Mouse (Mus musculus) intestine, embryonic 16.5 days (tissue): ENCODE data around the gene Fn1. TPM values are rescaled to one million over a fixed set of nuclear protein-coding genes. Genes with fewer than 3 reads are reported as not detected.

ENCODE experiments used
- ATAC-seq: fragments of 200-750 bp; cut with Nextera tagmentation; 2 replicates; pipeline ENCODE4 v1.8.0; 2017; ENCODE audit warnings: moderate TSS enrichment, moderate library complexity
- H3K27ac ChIP-seq: fragments of 300-500 bp; sonication (generic); 2 replicates; pipeline ENCODE4 v1.5.1; 2014; ENCODE audit warnings: mild to moderate bottlenecking, low read length
- H3K27me3 ChIP-seq: fragments of 300-500 bp; sonication (generic); replicated peaks from 2 replicates; pipeline ENCODE4 v1.6.1; 2014; ENCODE audit warnings: low read length, control low read depth, mixed read lengths; ENCODE audit not compliant: control insufficient read depth, insufficient read depth
- H3K36me3 ChIP-seq: fragments of 300-500 bp; sonication (generic); 2 replicates; pipeline ENCODE4 v1.6.1; 2014; ENCODE audit warnings: low read length, control low read depth; ENCODE audit not compliant: control insufficient read depth, insufficient read depth
- H3K4me1 ChIP-seq: fragments of 300-500 bp; sonication (generic); 2 replicates; pipeline ENCODE4 v1.6.1; 2014; ENCODE audit warnings: low read length, control low read depth, mixed read lengths; ENCODE audit not compliant: control insufficient read depth, insufficient read depth
- H3K4me2 ChIP-seq: fragments of 300-500 bp; sonication (generic); 2 replicates; pipeline ENCODE4 v1.6.1; 2014; ENCODE audit warnings: low read depth, low read length, control low read depth
- H3K4me3 ChIP-seq: fragments of 300-500 bp; sonication (generic); 2 replicates; pipeline ENCODE4 v1.5.1; 2014; ENCODE audit warnings: mild to moderate bottlenecking, low read length
- H3K9ac ChIP-seq: fragments of 300-500 bp; sonication (generic); 2 replicates; pipeline ENCODE4 v1.6.1; 2014; ENCODE audit warnings: low read depth, low read length
- H3K9me3 ChIP-seq: fragments of 300-500 bp; sonication (generic); 2 replicates; pipeline ENCODE4 v1.6.1; 2016; ENCODE audit warnings: low read length, control low read depth; ENCODE audit not compliant: control insufficient read depth
- WGBS: fragments of 180-500 bp; shearing (Covaris S2); extraction: QIAGEN DNeasy Blood & Tissue Kit; methylation state at CpG from one replicate; pipeline ENCODE4 v1.1.7; 2014; 5-methylcytosine and 5-hydroxymethylcytosine counted together
- polyA plus RNA-seq: library from polyadenylated mRNA; unstranded; fragments of >200 nt; fragmentation: Nextera tagmentation; extraction: Ambion mirVana; gene quantifications from 2 replicates; pipeline ENCODE4 v1.2.1, GENCODE M21; 2015

Fn1 gene
- polyA plus RNA-seq, result 63.2 and 64.2 TPM in 2 replicates

GRCm38 (mm10) chr1:71652551-71653399 is at the start of gene Fn1:
TSS of gene Fn1 (minus strand) at chr1:71653200.
- under 1% methylated on average over 63 of the region's 63 CpGs for WGBS
- Histone ChIP-seq H3K9ac (peak within 1 kb of the TSS; percentile 83), H3K4me1 (peaks cover 12% of the 10 kb centered on the region), H3K4me2 (peak within 1 kb of the TSS; percentile 94), H3K27ac (peak within 1 kb of the TSS; percentile 90), H3K27me3 (no peaks in the 10 kb centered on the region), H3K36me3 (no peaks in the 10 kb centered on the region), H3K4me3 (peak within 1 kb of the TSS; percentile 68), H3K9me3 (no peaks in the 10 kb centered on the region)
- ATAC-seq, result peak; percentile 91

- H3K4me2 ChIP-seq, result no peak overlapping the region
- no peaks in the 10 kb centered on the region for H3K9me3 ChIP-seq
- no peak overlapping the region for H3K27ac ChIP-seq
- H3K4me3 ChIP-seq, result no peak overlapping the region
- ATAC-seq, result peak; percentile 67
- H3K27me3 ChIP-seq, result no peaks in the 10 kb centered on the region
- H3K4me1 ChIP-seq, result no peaks in the 10 kb centered on the region
- H3K36me3 ChIP-seq, result no peaks in the 10 kb centered on the region
- WGBS, result 63% methylated on average over 3 of the region's 3 CpGs
- H3K9ac ChIP-seq, result no peak overlapping the region
Measured at GRCm38 (mm10) chr1:71696093-71696492, 43.1 kb upstream of the Fn1 start.

GRCm38 (mm10) chr1:71691472-71692277 is 38.7 kb upstream of the Fn1 start:
- 53% methylated on average over 8 of the region's 8 CpGs for WGBS
- no peak overlapping the region for H3K9ac ChIP-seq

GRCm38 (mm10) chr1:71688926-71689303 is 35.9 kb upstream of the Fn1 start:
- Histone ChIP-seq H3K4me3 (no peak overlapping the region), H3K4me1 (peaks cover 5% of the 10 kb centered on the region; the same call in 1 of the 2 replicates), H3K27ac (no peak overlapping the region), H3K9ac (no peak overlapping the region), H3K27me3 (no peaks in the 10 kb centered on the region), H3K36me3 (no peaks in the 10 kb centered on the region), H3K9me3 (no peaks in the 10 kb centered on the region), H3K4me2 (no peak overlapping the region)
- ATAC-seq, result no peak
- WGBS, result 79% methylated on average over 5 of the region's 5 CpGs

More at GRCm38 (mm10) chr1:71691472-71692277, 38.7 kb upstream of the Fn1 start:
- ATAC-seq, result no peak
- Histone ChIP-seq H3K36me3 (no peaks in the 10 kb centered on the region), H3K27me3 (no peaks in the 10 kb centered on the region), H3K27ac (0 out of 2 replicates have a peak overlapping the region, but pooled peaks have one; percentile 19), H3K9me3 (no peaks in the 10 kb centered on the region), H3K4me1 (0 out of 2 replicates have a peak, but pooled peaks cover under 1% of the 10 kb centered on the region), H3K4me3 (no peak overlapping the region), H3K4me2 (0 out of 2 replicates have a peak overlapping the region, but pooled peaks have one; percentile 1)

GRCm38 (mm10) chr1:71688272-71688925 is 35.4 kb upstream of the Fn1 start:
- Histone ChIP-seq H3K9me3 (no peaks in the 10 kb centered on the region), H3K27ac (no peak overlapping the region), H3K36me3 (no peaks in the 10 kb centered on the region), H3K4me3 (no peak overlapping the region), H3K27me3 (no peaks in the 10 kb centered on the region), H3K4me1 (peaks cover 8% of the 10 kb centered on the region), H3K9ac (no peak overlapping the region), H3K4me2 (no peak overlapping the region)
- ATAC-seq, result no peak
- WGBS, result 92% methylated on average over 3 of the region's 3 CpGs

- H3K4me1 ChIP-seq, result peaks cover 12% of the 10 kb centered on the region
- H3K9ac ChIP-seq, result no peak overlapping the region
- H3K4me2 ChIP-seq, result no peak overlapping the region
- H3K36me3 ChIP-seq, result no peaks in the 10 kb centered on the region
- no peak overlapping the region for H3K4me3 ChIP-seq
- no peaks in the 10 kb centered on the region for H3K27me3 ChIP-seq
- H3K27ac ChIP-seq, result no peak overlapping the region; the same call in 1 of the 2 replicates
- ATAC-seq, result no peak
- no peaks in the 10 kb centered on the region for H3K9me3 ChIP-seq
- WGBS, result 71% methylated on average over 5 of the region's 5 CpGs
Measured at GRCm38 (mm10) chr1:71686791-71687190, 33.8 kb upstream of the Fn1 start.

- no peak overlapping the region for H3K9ac ChIP-seq
- WGBS, result 39% methylated on average over 6 of the region's 6 CpGs
- H3K4me2 ChIP-seq, result no peak overlapping the region
- no peaks in the 10 kb centered on the region for H3K27me3 ChIP-seq
- no peaks in the 10 kb centered on the region for H3K36me3 ChIP-seq
- H3K27ac ChIP-seq, result no peak overlapping the region
- H3K4me1 ChIP-seq, result peaks cover 17% of the 10 kb centered on the region
- no peaks in the 10 kb centered on the region for H3K9me3 ChIP-seq
- no peak for ATAC-seq
- H3K4me3 ChIP-seq, result no peak overlapping the region
Measured at GRCm38 (mm10) chr1:71683736-71684135, 30.7 kb upstream of the Fn1 start.

GRCm38 (mm10) chr1:71682194-71682715 is 29.3 kb upstream of the Fn1 start:
- peaks cover 17% of the 10 kb centered on the region for H3K4me1 ChIP-seq
- H3K36me3 ChIP-seq, result no peaks in the 10 kb centered on the region
- no peak overlapping the region for H3K4me3 ChIP-seq
- no peaks in the 10 kb centered on the region for H3K9me3 ChIP-seq
- no peak for ATAC-seq
- H3K27me3 ChIP-seq, result no peaks in the 10 kb centered on the region
- WGBS, result 44% methylated on average over 5 of the region's 5 CpGs
- no peak overlapping the region for H3K27ac ChIP-seq
- no peak overlapping the region for H3K9ac ChIP-seq
- H3K4me2 ChIP-seq, result no peak overlapping the region

GRCm38 (mm10) chr1:71681306-71681705 is 28.3 kb upstream of the Fn1 start:
- no peaks in the 10 kb centered on the region for H3K27me3 ChIP-seq
- 20% methylated on average over 2 of the region's 2 CpGs for WGBS
- no peaks in the 10 kb centered on the region for H3K36me3 ChIP-seq
- no peak overlapping the region for H3K9ac ChIP-seq
- H3K4me3 ChIP-seq, result no peak overlapping the region
- no peak overlapping the region; the same call in 1 of the 2 replicates for H3K27ac ChIP-seq
- H3K4me2 ChIP-seq, result no peak overlapping the region
- H3K4me1 ChIP-seq, result peaks cover 13% of the 10 kb centered on the region
- H3K9me3 ChIP-seq, result no peaks in the 10 kb centered on the region
- peak; percentile 77 for ATAC-seq
